Mouse (Mus musculus) splenic B cell, adult 2 months (primary cell): ENCODE measurements around the gene Cnst.
"Not testable (repeated sequence)": the region's sequence is repeated elsewhere in the genome, so short reads cannot be mapped to it uniquely, and the experiment has no call there.

Experiments
- DNase-seq: peaks from one replicate; pipeline ENCODE4 v3.0.0-alpha.2; 2011; ENCODE audit warnings: low read depth, low spot score
- H3K27me3 ChIP-seq: 2 replicates; pipeline ENCODE4 v1.6.1; 2012; ENCODE audit warnings: mild to moderate bottlenecking, low read length, moderate library complexity, mixed read lengths; ENCODE audit not compliant: control insufficient read depth, poor library complexity, insufficient read depth, severe bottlenecking
- H3K36me3 ChIP-seq: 2 replicates; pipeline ENCODE4 v1.6.1; 2012; ENCODE audit warnings: mild to moderate bottlenecking, low read length, moderate library complexity, mixed read lengths; ENCODE audit not compliant: control insufficient read depth, poor library complexity, insufficient read depth, severe bottlenecking

The Cnst gene

GRCm38 (mm10) chr1:179545768-179546550, at the start of gene Cnst, which contains the start of gene Tfb2m:
Cnst (plus strand) TSS chr1:179546370.
Tfb2m (minus strand) TSS chr1:179546267.
- peak; percentile 99 for DNase-seq
- H3K27me3 ChIP-seq, H3K36me3 ChIP-seq: not testable (repeated sequence)

- Histone ChIP-seq H3K27me3 (no peaks in the 10 kb centered on the region), H3K36me3 (no peaks in the 10 kb centered on the region)
- DNase-seq = no peak
These were observed 46.9 kb upstream of the Cnst start for GRCm38 (mm10) chr1:179499257-179499656.

GRCm38 (mm10) chr1:179502565-179502964, 43.6 kb upstream of the Cnst start:
- Histone ChIP-seq H3K36me3 (no peaks in the 10 kb centered on the region), H3K27me3 (no peaks in the 10 kb centered on the region)
- DNase-seq = peak; percentile 53

GRCm38 (mm10) chr1:179506530-179507315, 39.4 kb upstream of the Cnst start:
- no peaks in the 10 kb centered on the region for H3K36me3 ChIP-seq
- DNase-seq = peak; percentile 66
- no peaks in the 10 kb centered on the region for H3K27me3 ChIP-seq

GRCm38 (mm10) chr1:179510546-179511340, 35.4 kb upstream of the Cnst start:
- no peak for DNase-seq
- Histone ChIP-seq H3K36me3 (no peaks in the 10 kb centered on the region), H3K27me3 (no peaks in the 10 kb centered on the region)

GRCm38 (mm10) chr1:179511895-179512294, 34.3 kb upstream of the Cnst start:
- Histone ChIP-seq H3K36me3 (no peaks in the 10 kb centered on the region), H3K27me3 (no peaks in the 10 kb centered on the region)
- DNase-seq = no peak

GRCm38 (mm10) chr1:179516941-179517712, 29.0 kb upstream of the Cnst start:
- H3K36me3 ChIP-seq = no peaks in the 10 kb centered on the region
- no peaks in the 10 kb centered on the region for H3K27me3 ChIP-seq
- DNase-seq = peak; percentile 28

GRCm38 (mm10) chr1:179517713-179518465, 28.3 kb upstream of the Cnst start, which contains the start of gene Smyd3:
Smyd3 (minus strand) TSS chr1:179518041.
- no peaks in the 10 kb centered on the region for H3K36me3 ChIP-seq
- DNase-seq = peak; percentile 93
- H3K27me3 ChIP-seq = no peaks in the 10 kb centered on the region

- DNase-seq = no peak
- no peaks in the 10 kb centered on the region for H3K27me3 ChIP-seq
These were observed 26.3 kb upstream of the Cnst start for GRCm38 (mm10) chr1:179519901-179520300.

GRCm38 (mm10) chr1:179539054-179539453, 7.1 kb upstream of the Cnst start:
- no peaks in the 10 kb centered on the region for H3K27me3 ChIP-seq
- DNase-seq = no peak

More at GRCm38 (mm10) chr1:179519901-179520300, 26.3 kb upstream of the Cnst start:
- no peaks in the 10 kb centered on the region for H3K36me3 ChIP-seq

GRCm38 (mm10) chr1:179539887-179540286, 6.3 kb upstream of the Cnst start:
- Histone ChIP-seq H3K36me3 (peaks cover 6% of the 10 kb centered on the region; the same call in 1 of the 2 replicates), H3K27me3 (no peaks in the 10 kb centered on the region)
- no peak for DNase-seq

More at GRCm38 (mm10) chr1:179539054-179539453, 7.1 kb upstream of the Cnst start:
- peaks cover 6% of the 10 kb centered on the region; the same call in 1 of the 2 replicates for H3K36me3 ChIP-seq

- Histone ChIP-seq H3K36me3 (peaks cover 6% of the 10 kb centered on the region; the same call in 1 of the 2 replicates), H3K27me3 (no peaks in the 10 kb centered on the region)
- peak; percentile 51 for DNase-seq
These were observed 4.7 kb upstream of the Cnst start for GRCm38 (mm10) chr1:179541502-179541901.

GRCm38 (mm10) chr1:179546551-179546917, 364 bp downstream of the Cnst start:
- no peak for DNase-seq
- H3K27me3 ChIP-seq = no peaks in the 10 kb centered on the region
- no peaks in the 10 kb centered on the region for H3K36me3 ChIP-seq
